Mouse (Mus musculus): ENCODE data around the gene Tspan1.

DNA sequence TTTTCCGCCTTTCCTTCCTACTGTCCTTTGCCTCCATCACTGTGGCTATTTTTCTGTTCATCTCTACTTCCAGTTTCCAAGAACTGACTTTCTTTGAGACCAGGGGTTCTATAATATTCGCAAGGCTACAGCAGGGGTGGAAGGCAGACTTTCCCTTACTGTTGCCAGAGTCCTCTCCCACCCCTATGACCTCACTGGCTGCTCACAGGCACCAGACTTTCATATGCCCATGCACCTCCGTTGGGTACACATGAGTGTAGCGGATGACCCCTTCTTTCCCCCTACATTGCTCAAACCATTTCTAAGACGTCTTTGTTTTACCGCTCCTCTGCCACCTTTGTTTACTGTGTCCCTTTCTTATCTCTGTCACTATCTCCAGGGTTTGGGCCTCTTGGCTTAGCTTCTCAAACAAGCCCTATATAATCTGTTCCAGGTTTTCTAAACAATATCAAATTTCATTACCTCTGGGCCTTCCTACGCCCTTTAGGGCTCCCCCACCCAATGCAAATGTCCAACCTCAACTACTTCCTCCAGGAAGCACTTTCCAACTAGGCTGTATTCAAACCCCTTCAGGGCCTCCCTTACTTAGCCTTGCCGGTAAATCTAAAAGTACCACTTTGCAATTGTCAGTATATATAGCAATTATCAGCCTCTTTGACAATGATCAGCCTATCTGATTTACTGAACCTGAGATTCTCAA is 1.5 kb downstream of the Tspan1 start:
- TF ChIP-seq REST (IDR thresholded peaks at IDR 0.05; ENCODE audit: insufficient read depth, insufficient read length) (no peak), TCF12 (IDR thresholded peaks at IDR 0.05; ENCODE audit: insufficient read depth, poor library complexity, severe bottlenecking) (no peak), POLR2A (IDR thresholded peaks at IDR 0.05; ENCODE audit: insufficient read length, low read depth) (no peak), USF1 (IDR thresholded peaks at IDR 0.05; ENCODE audit: low read depth) (no peak), E2F4 (IDR thresholded peaks at IDR 0.05; ENCODE audit: insufficient read depth) (no peak), MAX (IDR thresholded peaks at IDR 0.05; ENCODE audit: low read depth) (no peak), MYOD1 (IDR thresholded peaks at IDR 0.05; ENCODE audit: control insufficient read depth in 1 of 3, insufficient read length in 2 of 3, low read depth in 2 of 3) (no peak)

All from myocyte (in vitro differentiated cells).